Mouse (Mus musculus) E14TG2a.4 (cell line): ENCODE measurements around the gene Rnf34.

Experiments
- CTCF ChIP-seq: conservative IDR thresholded peaks from 2 replicates; pipeline ENCODE4 v1.5.1; 2014; ENCODE audit warnings: low read length
- NANOG ChIP-seq: IDR thresholded peaks from 2 replicates; pipeline ENCODE4 v1.6.1; 2014; ENCODE audit warnings: borderline replicate concordance, low read length, mixed read lengths
- POU5F1 ChIP-seq: IDR thresholded peaks from 2 replicates; pipeline ENCODE4 v1.6.1; 2014; ENCODE audit warnings: low read length, borderline replicate concordance

- no peak for TF ChIP-seq CTCF
- TF ChIP-seq POU5F1 = no peak
- no peak for TF ChIP-seq NANOG
Measured at GRCm38 (mm10) chr5:122887033-122887432, 37.2 kb downstream of the Rnf34 start.
